In the genomic region with DNA sequence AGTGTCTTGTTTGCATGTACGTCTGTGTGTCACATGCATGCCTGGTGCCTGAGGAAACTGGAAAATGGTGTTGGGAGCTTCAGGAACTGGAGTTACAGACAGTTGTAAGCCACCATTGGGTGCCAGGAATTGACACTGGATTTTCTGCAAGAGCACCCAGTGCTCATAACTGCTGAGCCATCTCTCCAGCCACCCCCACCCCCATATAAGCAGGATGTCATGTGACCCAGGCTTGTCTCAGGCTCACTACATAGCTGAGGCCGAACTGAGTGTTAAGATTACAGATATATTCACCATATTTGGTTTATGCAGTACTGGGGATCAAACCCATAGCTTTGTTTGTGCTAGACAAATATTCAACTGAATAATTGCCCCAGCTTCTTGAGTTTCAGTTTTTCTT, we compare ENCODE assay signal across 17 mouse cellular contexts.
DNase-seq lines count a peak whose midpoint lies in the region; ATAC-seq and TF ChIP-seq lines count a peak whose summit lies in the region.
"Had no signal": no experiment of that assay in that cellular context is flagged by ENCODE, and none has a peak within 500 bp of the region (broad histone marks: within the 10 kb centered on the region; RNA-seq: fewer than 3 reads in every experiment).

No protein-coding gene starts in this region.

- H3K36me3 ChIP-seq in kidney, embryonic 16.5 days (ENCODE audit: insufficient read depth, low read length) = peaks cover 6% of the 10 kb centered on the region; the same call in 1 of the 2 replicates
- no peaks in the 10 kb centered on the region for H3K36me3 ChIP-seq in stomach, postnatal 0 days (ENCODE audit: control insufficient read depth, insufficient read depth, low read length)
- H3K36me3 ChIP-seq: forebrain, embryonic 15.5 days; hindbrain, embryonic 15.5 days had no signal

- peaks cover 2% of the 10 kb centered on the region; the same call in 1 of the 2 replicates for H3K4me1 ChIP-seq in kidney, embryonic 16.5 days (ENCODE audit: insufficient read depth, low read length)
- no peaks in the 10 kb centered on the region for H3K4me1 ChIP-seq in stomach, postnatal 0 days (replicated peaks; ENCODE audit: control insufficient read depth, insufficient read depth)
- H3K4me1 ChIP-seq in lung, adult 2 months (ENCODE audit: control insufficient read depth, insufficient read depth, low read length) = no peaks in the 10 kb centered on the region

- no peak overlapping the region for H3K4me2 ChIP-seq in kidney, embryonic 16.5 days (replicated peaks; ENCODE audit: low read depth, low read length)
- H3K4me2 ChIP-seq in stomach, postnatal 0 days (replicated peaks; ENCODE audit: low read depth) = no peak overlapping the region
- H3K4me2 ChIP-seq: forebrain, embryonic 15.5 days; heart, embryonic 12.5 days; hindbrain, embryonic 15.5 days had no signal

- peak; percentile 1 for DNase-seq in kidney, adult 18-20 months
- peak; percentile 11 for DNase-seq in stomach, postnatal 0 days (ENCODE audit: low spot score)
- no peak for DNase-seq in cerebellum, postnatal 14 days
- no peak for DNase-seq in lung, adult 2 months
- DNase-seq: adrenal gland, adult 2 months; adrenal gland, postnatal 36 days; cerebellum, adult 8-10 months; gastrocnemius, postnatal 36 days; heart, adult 18-20 months; kidney, adult 11 months had no signal

- H3K4me3 ChIP-seq in kidney, embryonic 16.5 days (ENCODE audit: low read length) = no peak overlapping the region
- H3K4me3 ChIP-seq in stomach, postnatal 0 days (ENCODE audit: low read depth, low read length) = no peak overlapping the region
- H3K4me3 ChIP-seq in lung, adult 2 months (replicated peaks; ENCODE audit: extremely low read depth, low read depth, low read length) = no peak overlapping the region
- H3K4me3 ChIP-seq: forebrain, embryonic 15.5 days; heart, embryonic 12.5 days; hindbrain, embryonic 15.5 days had no signal

- H3K9ac ChIP-seq in kidney, embryonic 16.5 days (replicated peaks; ENCODE audit: low read length) = no peak overlapping the region
- H3K9ac ChIP-seq in stomach, postnatal 0 days (ENCODE audit: low read length) = no peak overlapping the region
- H3K9ac ChIP-seq: forebrain, embryonic 15.5 days; heart, embryonic 12.5 days; hindbrain, embryonic 15.5 days had no signal

- H3K27me3 ChIP-seq in kidney, embryonic 16.5 days (ENCODE audit: insufficient read depth, low read length) = no peaks in the 10 kb centered on the region
- H3K27me3 ChIP-seq in stomach, postnatal 0 days (ENCODE audit: control insufficient read depth, insufficient read depth, low read length) = no peaks in the 10 kb centered on the region
- H3K27me3 ChIP-seq: forebrain, embryonic 15.5 days; heart, embryonic 12.5 days; hindbrain, embryonic 15.5 days; Patski had no signal

- no peak for ATAC-seq in kidney, embryonic 16.5 days (ENCODE audit: low FRiP score, low TSS enrichment)
- peak; percentile 74 for ATAC-seq in CD4-positive, CD25-positive, alpha-beta regulatory T cell, adult 4 months
- ATAC-seq in activated CD4-positive, CD25-positive, alpha-beta regulatory T cell, adult 4 months = peak; percentile 59
- ATAC-seq in stomach, postnatal 0 days (ENCODE audit: low FRiP score, low TSS enrichment) = no peak
- ATAC-seq: forebrain, embryonic 15.5 days; Patski had no signal

- TF ChIP-seq POLR2A in lung, adult 2 months (IDR thresholded peaks at IDR 0.05; ENCODE audit: borderline replicate concordance, extremely low read depth, low read depth, low read length) = no peak

- no peak for TF ChIP-seq CTCF in stomach, postnatal 0 days (IDR thresholded peaks at IDR 0.05; ENCODE audit: low read depth)
- TF ChIP-seq CTCF in lung, adult 2 months (IDR thresholded peaks at IDR 0.05; ENCODE audit: insufficient read depth, low read length) = no peak

- no peak for TF ChIP-seq EP300 in stomach, postnatal 0 days (optimal IDR thresholded peaks at IDR 0.05)

- H3K9me3 ChIP-seq in kidney, embryonic 16.5 days (ENCODE audit: low read length) = no peaks in the 10 kb centered on the region
- no peaks in the 10 kb centered on the region for H3K9me3 ChIP-seq in stomach, postnatal 0 days (ENCODE audit: control insufficient read depth, low read length)
- H3K9me3 ChIP-seq: forebrain, embryonic 15.5 days; heart, embryonic 12.5 days; hindbrain, embryonic 15.5 days had no signal

- H3K27ac ChIP-seq in kidney, embryonic 16.5 days (ENCODE audit: low read length) = no peak overlapping the region
- H3K27ac ChIP-seq in stomach, postnatal 0 days (replicated peaks) = no peak overlapping the region
- H3K27ac ChIP-seq: forebrain, embryonic 15.5 days; hindbrain, embryonic 15.5 days had no signal

- 82% methylated on average over 2 of the region's 2 CpGs for WGBS in kidney, embryonic 16.5 days
- 43% methylated on average over 2 of the region's 2 CpGs for WGBS in stomach, postnatal 0 days
- 53% methylated on average over 2 of the region's 2 CpGs for WGBS in lung, adult 2 months

Comparison
In these comparisons a context has a peak if more than half of its experiments do, and no peak if none do; other contexts are left out.
1. DNase-seq: peak in kidney, adult 18-20 months (single experiment) and stomach, postnatal 0 days (single experiment); none in cerebellum, postnatal 14 days (0 of 2) and lung, adult 2 months (single experiment).
2. ATAC-seq: peak in CD4-positive, CD25-positive, alpha-beta regulatory T cell, adult 4 months (single experiment) and activated CD4-positive, CD25-positive, alpha-beta regulatory T cell, adult 4 months (single experiment); none in kidney, embryonic 16.5 days (single experiment) and stomach, postnatal 0 days (single experiment).